Mouse (Mus musculus) kidney, postnatal 0 days (tissue): Measurements from ENCODE around the gene Zfp541. TPM values are rescaled to one million over a fixed set of nuclear protein-coding genes. Genes with fewer than 3 reads are reported as not detected.

Experiments
- ATAC-seq: fragments of 200-750 bp; cut with Nextera tagmentation; replicated peaks from 2 replicates; pipeline ENCODE4 v1.8.0; 2017; ENCODE audit warnings: low read depth, moderate number of reproducible peaks, moderate TSS enrichment, moderate library complexity; ENCODE audit not compliant: low FRiP score
- DNase-seq: peaks from one replicate; pipeline ENCODE4 v3.0.0-alpha.2; 2016; ENCODE audit warnings: low spot score
- H3K27ac ChIP-seq: fragments of 300-500 bp; sonication (generic); 2 replicates; pipeline ENCODE4 v1.5.1; 2014; ENCODE audit warnings: mild to moderate bottlenecking
- H3K27me3 ChIP-seq: fragments of 300-500 bp; sonication (generic); 2 replicates; pipeline ENCODE4 v1.6.1; 2014; ENCODE audit warnings: low read length, mixed read lengths; ENCODE audit not compliant: insufficient read depth
- H3K36me3 ChIP-seq: fragments of 300-500 bp; sonication (generic); 2 replicates; pipeline ENCODE4 v1.6.1; 2014; ENCODE audit warnings: low read length, mixed read lengths; ENCODE audit not compliant: insufficient read depth
- H3K4me1 ChIP-seq: fragments of 300-500 bp; sonication (generic); replicated peaks from 2 replicates; pipeline ENCODE4 v1.6.1; 2014; ENCODE audit warnings: antibody characterized with exemption, low read length, mixed read lengths; ENCODE audit not compliant: insufficient read depth
- H3K4me2 ChIP-seq: fragments of 300-500 bp; sonication (generic); 2 replicates; pipeline ENCODE4 v1.6.1; 2014; ENCODE audit warnings: mild to moderate bottlenecking, low read length, moderate library complexity, mixed read lengths
- H3K4me3 ChIP-seq: fragments of 300-500 bp; sonication (generic); replicated peaks from 2 replicates; pipeline ENCODE4 v1.5.1; 2014; ENCODE audit warnings: low read depth, low read length
- H3K9ac ChIP-seq: fragments of 300-500 bp; sonication (generic); 2 replicates; pipeline ENCODE4 v1.6.1; 2014; ENCODE audit warnings: low read depth, low read length
- H3K9me3 ChIP-seq: fragments of 300-500 bp; sonication (generic); replicated peaks from 2 replicates; pipeline ENCODE4 v1.6.1; 2016; ENCODE audit warnings: low read length, inconsistent platforms, mixed read lengths
- CTCF ChIP-seq: IDR thresholded peaks from 2 replicates; pipeline ENCODE4 v1.5.1; 2016; ENCODE audit warnings: antibody characterized with exemption, low read depth, mild to moderate bottlenecking, moderate library complexity
- WGBS: fragments of 180-500 bp; shearing (Covaris S2); extraction: QIAGEN DNeasy Blood & Tissue Kit; methylation state at CpG from one replicate; pipeline ENCODE4 v1.1.7; 2014; 5-methylcytosine and 5-hydroxymethylcytosine counted together
- polyA plus RNA-seq: library from polyadenylated mRNA; unstranded; fragments of >200 nt; fragmentation: Nextera tagmentation; extraction: Ambion mirVana; gene quantifications from 2 replicates; pipeline ENCODE4 v1.2.1, GENCODE M21; 2015

The Zfp541 gene
- polyA plus RNA-seq, 1 experiment from 2014 or later = 0.05 TPM

DNA sequence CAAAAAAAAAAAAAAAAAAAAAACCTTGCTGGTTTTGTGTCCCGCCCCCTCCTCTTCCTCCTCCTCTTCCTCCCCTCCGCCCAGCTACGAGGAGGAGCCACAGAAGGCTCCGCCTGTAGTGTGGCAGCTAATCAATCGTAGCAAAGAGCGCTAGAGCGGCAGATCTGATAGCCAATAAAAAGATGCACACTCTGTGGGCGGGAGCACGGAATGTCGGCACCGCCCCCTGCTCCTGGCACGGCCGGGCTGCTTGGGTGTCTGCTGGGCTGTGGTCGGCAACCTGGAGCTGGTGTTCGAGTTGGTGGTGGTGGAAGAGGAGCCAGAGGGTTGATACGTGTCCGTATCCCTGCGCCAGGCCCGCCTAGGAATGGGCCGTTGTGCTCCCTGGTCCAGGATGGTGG, 13.4 kb upstream of the Zfp541 start:
- WGBS = under 1% methylated on average over 20 of the region's 20 CpGs
- peak; percentile 81 for ATAC-seq

DNA sequence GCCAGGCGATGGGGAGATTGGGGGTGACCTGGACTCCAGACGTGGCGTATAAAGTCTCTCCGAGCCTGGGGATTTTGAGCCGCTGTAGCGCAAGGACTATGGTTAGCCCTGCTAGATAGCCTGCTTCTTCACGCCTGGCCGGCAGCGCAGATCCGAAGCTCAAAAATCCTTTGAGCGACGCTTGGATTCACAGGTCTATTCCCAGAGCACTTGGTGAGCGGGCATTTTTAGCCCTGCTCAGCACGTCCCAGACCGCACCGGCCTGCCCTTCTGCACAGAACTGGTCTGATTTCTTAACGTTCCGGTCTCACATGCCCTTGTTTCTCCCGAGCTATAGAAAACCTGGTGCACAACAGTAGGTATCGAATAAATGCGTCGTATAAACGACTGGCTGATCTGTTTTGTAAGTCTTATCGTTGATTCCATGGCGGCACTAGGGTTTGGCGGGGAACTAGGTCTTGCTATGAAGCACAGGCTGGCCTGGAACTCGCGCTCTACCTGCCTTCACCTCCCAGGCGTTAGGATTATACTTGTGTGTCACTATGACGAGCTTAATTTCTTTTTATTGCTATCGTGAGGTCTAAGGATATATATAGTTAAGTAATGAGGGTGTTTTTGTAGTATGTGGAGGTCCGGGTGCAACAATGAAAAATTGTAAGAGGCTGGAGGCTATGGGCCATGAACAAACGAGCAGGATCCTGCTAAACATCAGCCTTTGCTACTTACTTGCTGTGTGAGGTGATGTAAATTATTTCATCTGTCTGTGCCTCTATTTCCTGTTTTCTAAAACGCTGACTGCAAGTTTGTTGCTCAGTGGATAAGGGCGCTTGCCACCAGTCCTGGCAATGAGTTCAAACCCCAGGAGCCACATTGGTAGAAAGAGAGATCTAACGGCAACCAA, 12.7 kb upstream of the Zfp541 start:
- Histone ChIP-seq H3K27ac (peak overlapping the region; percentile 97), H3K4me3 (peak overlapping the region; percentile 88), H3K4me1 (peaks cover 36% of the 10 kb centered on the region), H3K4me2 (peak overlapping the region; percentile 89), H3K9ac (peak overlapping the region; percentile 78), H3K9me3 (no peaks in the 10 kb centered on the region), H3K27me3 (no peaks in the 10 kb centered on the region), H3K36me3 (no peaks in the 10 kb centered on the region)
- peak; percentile 55 for DNase-seq
- 5% methylated on average over 36 of the region's 36 CpGs for WGBS
- peak; percentile 9; the same call in 1 of the 2 replicates for ATAC-seq
- TF ChIP-seq CTCF = no peak

More for the DNA sequence above, 13.4 kb upstream of the Zfp541 start:
- H3K4me3 ChIP-seq = peak overlapping the region; percentile 88
- no peaks in the 10 kb centered on the region for H3K27me3 ChIP-seq
- H3K27ac ChIP-seq = peak overlapping the region; percentile 97
- peak overlapping the region; percentile 96 for H3K9ac ChIP-seq
- no peak for TF ChIP-seq CTCF
- H3K4me1 ChIP-seq = peaks cover 43% of the 10 kb centered on the region
- H3K36me3 ChIP-seq = no peaks in the 10 kb centered on the region
- DNase-seq = peak; percentile 97
- H3K4me2 ChIP-seq = peak overlapping the region; percentile 89
- H3K9me3 ChIP-seq = no peaks in the 10 kb centered on the region

DNA sequence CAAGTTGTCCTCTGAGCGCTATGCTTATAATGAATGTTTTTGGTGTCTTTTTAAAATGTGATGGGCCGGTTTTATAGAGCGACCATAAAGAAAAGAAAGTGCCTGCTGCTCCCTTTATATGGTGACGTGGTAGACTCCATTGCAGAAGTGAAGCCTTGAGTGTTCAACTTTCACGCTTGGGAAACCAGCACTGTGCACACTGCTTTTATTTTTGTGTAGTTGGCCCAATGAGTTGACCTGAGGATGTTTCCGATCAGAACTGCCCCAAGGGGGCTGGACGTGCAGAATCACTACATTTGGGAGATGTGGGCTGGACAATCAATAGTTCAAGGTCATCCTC, 12.1 kb upstream of the Zfp541 start:
- ATAC-seq (no peak), DNase-seq (no peak)
- Histone ChIP-seq H3K27ac (0 out of 2 replicates have a peak overlapping the region, but pooled peaks have one; percentile 97), H3K36me3 (no peaks in the 10 kb centered on the region), H3K4me3 (peak overlapping the region; percentile 88), H3K9me3 (no peaks in the 10 kb centered on the region), H3K27me3 (no peaks in the 10 kb centered on the region), H3K4me2 (peak overlapping the region; percentile 89), H3K9ac (peak overlapping the region; percentile 78; the same call in 1 of the 2 replicates), H3K4me1 (peaks cover 31% of the 10 kb centered on the region)
- 66% methylated on average over 7 of the region's 7 CpGs for WGBS
- TF ChIP-seq CTCF = no peak

DNA sequence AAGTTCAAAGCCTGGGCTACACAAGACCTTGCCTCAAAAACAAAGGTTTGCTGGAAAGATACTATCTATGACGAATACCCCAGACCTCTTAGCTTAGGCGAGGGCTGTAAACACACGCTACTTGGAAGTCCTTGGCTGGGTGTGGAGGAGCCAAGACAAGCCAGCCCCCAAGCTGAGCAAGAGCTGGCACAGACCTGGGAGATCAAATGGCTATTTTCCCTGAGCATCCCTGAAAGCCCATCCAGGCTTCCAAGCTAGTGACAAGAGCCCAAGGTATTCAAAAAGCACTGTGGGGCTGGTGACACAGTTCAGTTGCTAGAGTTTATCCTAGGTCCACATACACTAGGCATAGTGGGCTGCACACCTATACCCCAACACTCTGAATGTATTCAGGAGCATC, 11.0 kb upstream of the Zfp541 start:
- H3K27me3 ChIP-seq = no peaks in the 10 kb centered on the region
- 89% methylated on average over 3 of the region's 3 CpGs for WGBS

DNA sequence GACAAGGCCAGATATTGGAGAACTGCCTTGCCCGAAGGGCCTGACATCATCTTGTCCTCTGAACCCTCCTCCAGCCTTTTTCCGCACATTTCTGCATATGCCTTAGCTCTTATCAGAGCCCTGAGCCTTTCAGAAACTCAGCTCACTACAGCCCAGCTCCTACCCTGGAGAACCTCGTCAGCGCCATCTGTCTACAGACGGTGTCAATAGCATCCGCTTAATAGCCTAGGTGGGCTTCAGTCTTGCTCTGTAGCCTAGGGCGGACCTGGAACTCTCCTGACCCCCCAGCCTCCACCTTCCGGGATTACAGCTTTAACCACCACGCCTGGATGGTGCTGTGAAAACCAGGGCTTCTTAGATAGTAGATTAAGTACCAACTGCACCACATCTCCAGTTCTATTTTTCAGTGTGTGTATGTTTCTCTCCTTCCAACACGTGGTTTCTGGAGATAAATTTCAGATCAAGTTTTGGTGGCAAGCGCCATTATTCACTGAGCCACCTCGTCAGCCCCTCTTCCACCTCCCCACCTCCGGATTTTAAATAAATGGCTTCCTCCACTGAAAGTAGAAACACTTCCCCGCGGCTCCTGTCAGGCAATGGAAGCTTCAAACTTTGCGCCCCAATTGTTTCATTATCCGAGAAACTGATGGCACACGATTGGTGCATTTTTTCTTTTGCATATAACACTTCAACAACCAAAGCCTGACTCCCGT, 9.6 kb upstream of the Zfp541 start:
- H3K36me3 ChIP-seq = no peaks in the 10 kb centered on the region
- ATAC-seq = peak; percentile 27; the same call in 1 of the 2 replicates
- peak overlapping the region; percentile 96 for H3K27ac ChIP-seq
- H3K9ac ChIP-seq = peak overlapping the region; percentile 80
- no peaks in the 10 kb centered on the region for H3K27me3 ChIP-seq
- no peaks in the 10 kb centered on the region for H3K9me3 ChIP-seq
- WGBS = 5% methylated on average over 19 of the region's 19 CpGs
- DNase-seq = peak; percentile 92
- peak overlapping the region; percentile 52 for H3K4me3 ChIP-seq
- peak overlapping the region; percentile 75 for H3K4me2 ChIP-seq
- peaks cover 18% of the 10 kb centered on the region; the same call in 1 of the 2 replicates for H3K4me1 ChIP-seq
- peak; percentile 86 for TF ChIP-seq CTCF

More for the DNA sequence above, 11.0 kb upstream of the Zfp541 start:
- Histone ChIP-seq H3K4me1 (peaks cover 26% of the 10 kb centered on the region), H3K4me3 (no peak overlapping the region), H3K27ac (no peak overlapping the region), H3K9ac (no peak overlapping the region), H3K4me2 (no peak overlapping the region), H3K9me3 (no peaks in the 10 kb centered on the region), H3K36me3 (no peaks in the 10 kb centered on the region)
- ATAC-seq (no peak), DNase-seq (no peak)
- TF ChIP-seq CTCF = no peak

DNA sequence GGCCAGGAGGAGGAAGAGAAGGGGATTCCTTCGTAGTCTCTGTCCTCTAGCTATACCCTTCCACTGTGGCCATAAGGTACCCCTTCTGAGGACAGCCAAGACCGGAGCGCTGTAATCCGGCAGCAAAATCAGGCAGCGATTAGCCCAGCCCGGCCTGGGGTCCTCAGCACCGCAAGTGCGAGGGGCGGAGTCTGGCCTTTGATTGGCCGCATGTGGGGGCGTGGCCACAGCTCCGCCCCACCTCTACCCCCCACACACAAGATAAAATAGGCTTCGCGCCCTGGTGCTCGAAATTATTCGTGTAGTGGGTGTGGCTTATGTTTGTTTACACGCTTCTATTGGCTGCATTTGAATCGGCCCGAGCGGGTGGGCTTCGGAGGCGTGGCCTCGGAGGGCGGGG, 8.9 kb upstream of the Zfp541 start:
- peak; percentile 81 for ATAC-seq

More for the DNA sequence above, 8.9 kb upstream of the Zfp541 start:
- no peaks in the 10 kb centered on the region for H3K36me3 ChIP-seq
- peak overlapping the region; percentile 80 for H3K9ac ChIP-seq
- WGBS = 1% methylated on average over 24 of the region's 24 CpGs
- no peaks in the 10 kb centered on the region for H3K9me3 ChIP-seq
- H3K4me2 ChIP-seq = peak overlapping the region; percentile 75
- TF ChIP-seq CTCF = no peak
- peak; percentile 100 for DNase-seq
- peak overlapping the region; percentile 52 for H3K4me3 ChIP-seq
- peaks cover 18% of the 10 kb centered on the region; the same call in 1 of the 2 replicates for H3K4me1 ChIP-seq
- no peaks in the 10 kb centered on the region for H3K27me3 ChIP-seq
- peak overlapping the region; percentile 96 for H3K27ac ChIP-seq
